Mouse (Mus musculus): ENCODE results near the gene Hhex.

DNA sequence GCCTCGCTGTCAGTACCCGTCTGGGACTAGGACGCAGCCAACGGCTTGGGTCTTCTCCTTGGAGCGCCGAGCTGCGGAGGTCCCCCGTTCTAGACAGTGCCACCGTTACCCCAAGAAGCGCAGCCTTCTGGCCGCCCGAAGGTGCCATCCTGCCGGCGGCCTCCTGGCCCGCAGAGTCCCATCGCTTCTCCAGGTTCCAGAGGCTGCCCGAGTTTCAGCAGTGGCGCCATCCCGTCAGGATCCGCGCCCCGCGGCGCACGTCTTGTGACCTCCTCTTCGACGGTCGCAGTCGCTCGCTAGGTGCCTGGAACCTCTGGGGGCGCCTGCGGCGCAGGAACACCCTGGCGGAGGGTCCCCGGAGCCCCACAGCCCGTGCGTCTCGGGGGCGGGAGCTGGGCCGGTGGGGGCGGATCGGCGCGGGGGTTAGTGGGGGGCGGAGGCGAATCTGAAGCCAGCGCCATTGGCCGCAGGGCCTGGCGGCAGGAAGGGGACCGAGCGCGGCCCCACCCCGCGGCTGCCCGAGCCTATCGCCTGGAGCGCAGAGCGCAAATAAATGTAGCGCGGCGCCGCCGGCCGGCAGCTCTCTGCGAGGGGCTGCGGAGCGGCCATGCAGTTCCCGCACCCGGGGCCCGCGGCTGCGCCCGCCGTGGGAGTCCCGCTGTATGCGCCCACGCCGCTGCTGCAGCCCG lies at the start of gene Hhex:
- TF ChIP-seq CEBPB (IDR thresholded peaks at IDR 0.05; ENCODE audit: low read depth) (no peak), CTCF (IDR thresholded peaks at IDR 0.05; ENCODE audit: control insufficient read depth, insufficient read depth, insufficient read length) (no peak), FOSL1 (IDR thresholded peaks at IDR 0.05; ENCODE audit: insufficient read depth, low read length, poor library complexity, severe bottlenecking) (no peak), USF1 (IDR thresholded peaks at IDR 0.05; ENCODE audit: low read depth) (no peak), MYOG (IDR thresholded peaks at IDR 0.05; ENCODE audit: control insufficient read depth, extremely low read depth, insufficient read length) (no peak), MAX (IDR thresholded peaks at IDR 0.05) (no peak)
